Mouse (Mus musculus): ENCODE measurements around the gene Fras1. TPM values are rescaled to one million over a fixed set of nuclear protein-coding genes. Genes with fewer than 3 reads are reported as not detected.

Gene Fras1
- total RNA-seq, 2 experiments from 2014 or later = 10.9 to 14.3 TPM

DNA sequence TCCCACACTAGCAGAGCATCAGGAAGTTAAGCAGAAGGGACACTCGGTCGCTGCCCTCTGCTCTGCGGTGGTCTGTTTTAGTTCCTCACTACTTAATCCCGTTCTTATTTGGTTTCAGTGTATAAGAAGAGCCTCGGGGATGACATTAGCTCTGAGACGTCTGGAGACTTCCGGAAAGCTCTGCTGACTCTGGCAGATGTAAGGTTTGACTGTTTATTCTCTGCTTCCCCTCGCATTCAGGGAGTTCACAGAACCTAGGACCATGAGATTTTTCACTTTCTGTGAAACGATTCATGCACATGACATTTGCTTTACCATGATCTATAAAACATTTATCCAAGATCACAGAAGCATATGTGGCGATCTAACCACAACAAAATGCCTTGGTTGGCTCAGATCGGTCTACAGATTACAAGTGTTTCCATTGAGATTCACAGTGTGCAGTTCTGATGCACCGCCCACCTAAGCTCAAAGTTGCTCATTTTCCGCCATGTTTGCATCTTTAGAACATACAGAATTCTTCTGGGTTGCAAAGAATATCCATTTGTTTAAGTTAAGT lies 451.1 kb downstream of the Fras1 start:
- DNase-seq (ENCODE audit: extremely low spot score in 1 of 2, low spot score in 1 of 2) = no peak

DNA sequence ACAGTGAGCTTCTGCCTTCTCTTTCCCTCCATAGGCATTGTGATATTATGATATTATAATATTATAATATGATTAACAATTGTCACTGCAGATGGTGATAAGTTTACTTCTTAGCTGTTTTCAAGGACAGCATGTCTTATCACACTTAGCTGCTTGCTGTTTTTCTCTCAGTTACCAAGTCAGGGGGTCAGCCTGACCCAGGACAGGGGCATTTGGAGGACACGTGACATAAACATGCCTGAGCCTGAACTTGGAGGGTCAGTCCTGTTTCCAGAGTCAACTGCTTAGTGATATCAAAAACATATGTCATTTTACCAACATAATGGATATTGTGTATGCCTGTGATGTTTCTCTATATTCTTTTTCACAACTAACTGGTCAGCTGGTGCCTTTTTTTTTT lies 453.4 kb downstream of the Fras1 start:
- DNase-seq (ENCODE audit: extremely low spot score in 1 of 2, low spot score in 1 of 2) = no peak

Other genes starting within 250 kb of the Fras1 start
- gene Cnot6l, start 209.8 kb upstream of the Fras1 start, total RNA-seq (2021) = 10 to 100 TPM; 68.4 to 69.9 TPM
- gene Mrpl1, start 164.5 kb upstream of the Fras1 start, total RNA-seq (2021) = 10 to 100 TPM; 16.0 to 18.3 TPM